Mouse (Mus musculus): ENCODE results near the gene Tmem167b.

The Tmem167b gene

GRCm38 (mm10) chr3:108536517-108537260 lies 25.6 kb downstream of the Tmem167b start, which contains the start of gene 5330417C22Rik:
TSS of gene 5330417C22Rik (minus strand) at chr3:108536536.
- DNase-seq = peak; percentile 41

- no peak for DNase-seq
Observed at GRCm38 (mm10) chr3:108535896-108536516, 26.3 kb downstream of the Tmem167b start.

- no peak for DNase-seq
Observed at GRCm38 (mm10) chr3:108533951-108534350, 28.3 kb downstream of the Tmem167b start, which contains the start of gene 1700013F07Rik. TSS of gene 1700013F07Rik (plus strand) at chr3:108534150.

- DNase-seq = peak; percentile 67
Observed at GRCm38 (mm10) chr3:108533114-108533885, 29.0 kb downstream of the Tmem167b start.

GRCm38 (mm10) chr3:108528489-108528888 lies 33.8 kb downstream of the Tmem167b start:
- DNase-seq = no peak

- no peak for DNase-seq
Observed at GRCm38 (mm10) chr3:108523415-108523814, 38.9 kb downstream of the Tmem167b start.

GRCm38 (mm10) chr3:108518276-108518675 lies 44.0 kb downstream of the Tmem167b start:
- DNase-seq = no peak

- DNase-seq = no peak
Observed at GRCm38 (mm10) chr3:108513465-108513864, 48.8 kb downstream of the Tmem167b start.

- DNase-seq = peak; percentile 22
Observed at GRCm38 (mm10) chr3:108510716-108511483, 51.4 kb downstream of the Tmem167b start.

- no peak for DNase-seq
Observed at GRCm38 (mm10) chr3:108510156-108510555, 52.1 kb downstream of the Tmem167b start.

- peak; percentile 16 for DNase-seq
Observed at GRCm38 (mm10) chr3:108508745-108509474, 53.4 kb downstream of the Tmem167b start.

Data from kidney, postnatal 10 days (tissue).